Mouse (Mus musculus): ENCODE results near the gene Terf2ip. TPM values are rescaled to one million over a fixed set of nuclear protein-coding genes. Genes with fewer than 3 reads are reported as not detected.

Terf2ip gene
- polyA plus RNA-seq (2012; rRNA removed), result 3.9 and 4.1 TPM in 2 replicates

DNA sequence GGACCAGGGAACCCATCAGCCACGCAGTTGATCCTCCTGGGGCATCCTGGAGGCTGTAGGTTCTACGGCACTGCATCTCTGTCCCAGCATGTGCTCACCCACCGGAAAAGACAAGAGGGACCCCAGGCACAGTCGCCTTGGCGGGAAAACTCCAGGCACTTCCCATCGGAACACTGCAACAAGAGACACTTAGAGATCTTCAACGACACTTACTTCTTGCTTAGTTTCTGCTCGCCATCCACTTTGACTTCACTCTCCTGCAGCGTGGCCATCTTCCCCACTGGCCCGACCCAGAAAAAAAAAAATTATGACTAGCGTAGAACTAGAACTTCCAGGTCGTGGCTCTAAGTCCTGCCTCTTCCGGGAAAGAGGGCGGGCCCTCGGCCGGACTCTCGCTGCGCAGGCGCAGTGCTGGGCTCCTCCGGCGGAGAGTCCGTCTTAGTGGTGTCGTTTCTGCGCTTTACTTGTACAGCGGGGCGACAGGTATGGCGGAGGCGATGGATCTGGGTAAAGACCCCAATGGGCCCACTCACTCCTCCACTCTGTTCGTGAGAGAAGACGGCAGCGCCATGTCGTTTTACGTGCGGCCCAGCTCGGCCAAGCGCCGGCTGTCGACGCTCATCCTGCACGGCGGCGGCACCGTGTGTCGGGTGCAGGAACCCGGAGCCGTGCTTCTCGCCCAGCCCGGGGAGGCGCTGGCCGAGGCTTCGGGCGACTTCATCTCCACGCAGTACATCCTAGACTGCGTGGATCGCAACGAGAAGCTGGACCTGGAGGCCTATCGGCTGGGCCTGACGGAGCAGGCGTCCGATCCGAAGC is at the start of gene Terf2ip, which contains the start of gene Kars:
Gene Terf2ip, plus strand, starts transcription at position 402 of the 819 bp plus-strand sequence.
Gene Kars, minus strand, starts transcription at position 327 of the 819 bp plus-strand sequence.

GRCm38 (mm10) chr8:111992013-111992702 is 19.0 kb upstream of the Terf2ip start, which contains the start of gene Adat1:
Adat1 (minus strand) TSS chr8:111992302.

DNA sequence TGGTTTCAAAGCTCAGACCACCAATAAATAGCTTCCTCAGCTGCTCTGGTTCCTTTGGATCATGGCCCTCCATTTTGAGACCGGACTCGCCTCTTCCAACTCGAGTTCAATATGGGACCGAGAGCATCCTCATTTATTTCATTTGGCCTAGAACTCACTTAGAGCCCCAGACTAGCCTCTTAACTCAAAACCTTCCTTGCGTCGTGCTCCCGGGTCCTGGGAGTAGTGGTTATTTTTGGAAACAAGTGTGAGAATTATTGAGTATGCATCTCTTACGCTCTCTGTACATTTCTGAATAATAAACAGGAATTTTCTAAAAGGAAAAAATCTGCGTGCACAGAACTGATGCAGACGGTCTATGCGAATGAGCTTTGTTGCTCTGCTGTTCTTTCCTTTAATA is 3.7 kb downstream of the Terf2ip start, which contains the start of gene Gm6793:
Gene Gm6793, minus strand, starts transcription at position 101 of the 400 bp plus-strand sequence.

Other genes starting within 250 kb of the Terf2ip start
- gene Cfdp1, start 157.1 kb upstream of the Terf2ip start, polyA plus RNA-seq (2012; rRNA removed), result 30.9 and 31.4 TPM in 2 replicates
- 3.5 and 3.6 TPM in 2 replicates for gene Tmem170, start 134.6 kb upstream of the Terf2ip start, polyA plus RNA-seq (2012; rRNA removed)
- gene Chst5, start 101.0 kb upstream of the Terf2ip start, polyA plus RNA-seq (2012; rRNA removed), result not detected in 2 replicates
- 0.72 and 0.82 TPM in 2 replicates for gene Tmem231, start 77.5 kb upstream of the Terf2ip start, polyA plus RNA-seq (2012; rRNA removed)
- gene Gabarapl2, start 70.7 kb upstream of the Terf2ip start, polyA plus RNA-seq (2012; rRNA removed), result 50.3 and 59.5 TPM in 2 replicates
- 2.2 and 3.0 TPM in 2 replicates for gene Adat1, start 19.1 kb upstream of the Terf2ip start, polyA plus RNA-seq (2012; rRNA removed)
- gene Kars, start 75 bp upstream of the Terf2ip start, polyA plus RNA-seq (2012; rRNA removed), result 40.2 and 40.6 TPM in 2 replicates
- 0.06 TPM in 2 replicates for gene Gm6793, start 3.6 kb downstream of the Terf2ip start, polyA plus RNA-seq (2012; rRNA removed)